Mouse (Mus musculus): Measurements from ENCODE around the gene Akr1c19. TPM values are rescaled to one million over a fixed set of nuclear protein-coding genes. Genes with fewer than 3 reads are reported as not detected.
"Not testable (repeated sequence)": the region's sequence is repeated elsewhere in the genome, so short reads cannot be mapped to it uniquely, and the experiment has no call there.

The Akr1c19 gene
- total and polyA plus RNA-seq, 3 experiments = not detected

- DNase-seq (ENCODE audit: low read depth, low spot score) = no peak
- H3K4me3 ChIP-seq (ENCODE audit: control insufficient read depth in 1 of 2, insufficient read depth in 1 of 2, low read depth in 2 of 2, low read length in 2 of 2) = no peak overlapping the region
Measured at GRCm38 (mm10) chr13:4249347-4249746, 20.8 kb downstream of the Akr1c19 start.

GRCm38 (mm10) chr13:4256894-4257293, 28.4 kb downstream of the Akr1c19 start:
- not testable (repeated sequence) for H3K9ac ChIP-seq (ENCODE audit: control insufficient read depth, low read depth, low read length, poor library complexity, severe bottlenecking); H3K36me3 ChIP-seq (ENCODE audit: control insufficient read depth in 1 of 2, insufficient read depth in 2 of 2, low read length in 2 of 2); H3K4me1 ChIP-seq (ENCODE audit: control insufficient read depth in 1 of 2, insufficient read depth in 2 of 2, low read length in 2 of 2); DNase-seq (ENCODE audit: low read depth, low spot score); H3K27ac ChIP-seq (ENCODE audit: control insufficient read depth, low read depth, low read length); H3K4me3 ChIP-seq (ENCODE audit: control insufficient read depth in 1 of 2, insufficient read depth in 1 of 2, low read depth in 2 of 2, low read length in 2 of 2); H3K9me3 ChIP-seq (replicated peaks; ENCODE audit: insufficient read depth, low read length); H3K27me3 ChIP-seq (ENCODE audit: control insufficient read depth in 1 of 2, insufficient read depth in 2 of 2, low read length in 2 of 2); H3K79me2 ChIP-seq (ENCODE audit: control insufficient read depth, insufficient read depth, low read length, poor library complexity)

More at GRCm38 (mm10) chr13:4249347-4249746, 20.8 kb downstream of the Akr1c19 start:
- Histone ChIP-seq H3K27me3 (ENCODE audit: control insufficient read depth in 1 of 2, insufficient read depth in 2 of 2, low read length in 2 of 2) (no peaks in the 10 kb centered on the region; a peak in 1 of 4 replicates), H3K79me2 (ENCODE audit: control insufficient read depth, insufficient read depth, low read length, poor library complexity) (no peaks in the 10 kb centered on the region), H3K9me3 (replicated peaks; ENCODE audit: insufficient read depth, low read length) (no peaks in the 10 kb centered on the region), H3K27ac (ENCODE audit: control insufficient read depth, low read depth, low read length) (no peak overlapping the region), H3K36me3 (ENCODE audit: control insufficient read depth in 1 of 2, insufficient read depth in 2 of 2, low read length in 2 of 2) (no peaks in the 10 kb centered on the region), H3K4me1 (ENCODE audit: control insufficient read depth in 1 of 2, insufficient read depth in 2 of 2, low read length in 2 of 2) (no peaks in the 10 kb centered on the region), H3K9ac (ENCODE audit: control insufficient read depth, low read depth, low read length, poor library complexity, severe bottlenecking) (no peak overlapping the region)
- TF ChIP-seq HCFC1 (IDR thresholded peaks at IDR 0.05; ENCODE audit: low read depth, low read length) (no peak), TCF12 (IDR thresholded peaks at IDR 0.05; ENCODE audit: low read depth, low read length) (no peak), ZNF384 (IDR thresholded peaks at IDR 0.05; ENCODE audit: low read depth, low read length) (no peak)

DNA sequence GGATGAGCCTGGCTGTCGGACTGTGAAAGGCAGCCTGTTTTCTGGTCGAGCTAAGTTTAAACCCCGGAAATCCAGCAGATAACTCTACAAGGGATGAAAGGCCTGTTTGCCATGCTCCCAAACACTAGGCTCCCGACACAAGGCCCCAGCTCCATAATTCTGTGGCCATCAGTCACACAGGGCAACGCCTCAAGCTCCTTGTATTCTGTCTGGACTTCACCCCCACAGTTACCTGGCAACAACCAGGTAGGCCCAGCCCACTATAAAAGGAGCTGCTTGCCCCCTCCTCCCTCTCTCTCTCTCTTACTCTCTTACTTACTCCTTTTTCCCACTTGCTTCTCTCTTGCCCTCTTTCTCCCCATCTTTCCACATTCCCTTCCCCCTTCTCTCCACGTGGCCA, 28.8 kb downstream of the Akr1c19 start:
- Histone ChIP-seq H3K27ac (ENCODE audit: control insufficient read depth, low read depth, low read length) (no peak overlapping the region), H3K4me1 (ENCODE audit: control insufficient read depth in 1 of 2, insufficient read depth in 2 of 2, low read length in 2 of 2) (no peaks in the 10 kb centered on the region), H3K9ac (ENCODE audit: control insufficient read depth, low read depth, low read length, poor library complexity, severe bottlenecking) (no peak overlapping the region), H3K4me3 (ENCODE audit: control insufficient read depth in 1 of 2, insufficient read depth in 1 of 2, low read depth in 2 of 2, low read length in 2 of 2) (no peak overlapping the region), H3K27me3 (ENCODE audit: control insufficient read depth in 1 of 2, insufficient read depth in 2 of 2, low read length in 2 of 2) (no peaks in the 10 kb centered on the region; a peak in 1 of 4 replicates), H3K9me3 (replicated peaks; ENCODE audit: insufficient read depth, low read length) (no peaks in the 10 kb centered on the region), H3K36me3 (ENCODE audit: control insufficient read depth in 1 of 2, insufficient read depth in 2 of 2, low read length in 2 of 2) (no peaks in the 10 kb centered on the region), H3K79me2 (ENCODE audit: control insufficient read depth, insufficient read depth, low read length, poor library complexity) (no peaks in the 10 kb centered on the region)
- DNase-seq (ENCODE audit: low read depth, low spot score) = no peak
- TF ChIP-seq GATA1 (IDR thresholded peaks at IDR 0.05; ENCODE audit: low read depth, low read length) (no peak), ZKSCAN1 (IDR thresholded peaks at IDR 0.05; ENCODE audit: low read depth, low read length) (no peak), MEF2A (IDR thresholded peaks at IDR 0.05; ENCODE audit: extremely low read depth, insufficient replicate concordance, low read depth, low read length, poor library complexity, severe bottlenecking) (no peak), SMC3 (IDR thresholded peaks at IDR 0.05; ENCODE audit: low read depth, low read length) (no peak), NRF1 (IDR thresholded peaks at IDR 0.05; ENCODE audit: insufficient read depth, low read depth, low read length, poor library complexity, severe bottlenecking) (no peak), MYC (IDR thresholded peaks at IDR 0.05; ENCODE audit: low read depth, low read length) (no peak)
